7 mouse cellular contexts compared by ENCODE assay signal in genomic region chr16:84774761-84775231, GRCm38 (mm10). TPM values are rescaled to one million over a fixed set of nuclear protein-coding genes. Genes with fewer than 3 reads are reported as not detected.
DNase-seq lines count a peak whose midpoint lies in the region; ATAC-seq lines count a peak whose summit lies in the region.

No protein-coding gene starts in this region.

- DNase-seq in adrenal gland, postnatal 36 days: peak; percentile 45 to 57
- DNase-seq in embryo, embryonic 11 days: peak; percentile 85
- DNase-seq in heart, adult 18-20 months: peak; percentile 61 to 71
- DNase-seq in kidney, adult 18-20 months: peak; percentile 37
- peak; percentile 92 for DNase-seq in midbrain, embryonic 14.5 days
- DNase-seq in testis, postnatal 10 days (ENCODE audit: low spot score): peak; percentile 58

- H3K9me3 ChIP-seq in limb, embryonic 12.5 days: peaks cover 5% of the 10 kb centered on the region; the same call in 1 of the 2 replicates
- no peaks in the 10 kb centered on the region for H3K9me3 ChIP-seq in midbrain, embryonic 14.5 days (ENCODE audit: control insufficient read depth, low read length)

- H3K27me3 ChIP-seq in limb, embryonic 12.5 days: peaks cover 42% of the 10 kb centered on the region
- no peaks in the 10 kb centered on the region for H3K27me3 ChIP-seq in midbrain, embryonic 14.5 days (ENCODE audit: control insufficient read depth, insufficient read depth, low read length)

- no peak overlapping the region for H3K27ac ChIP-seq in limb, embryonic 12.5 days
- peak overlapping the region; percentile 91 for H3K27ac ChIP-seq in midbrain, embryonic 14.5 days (replicated peaks; ENCODE audit: low read depth, low read length)

- H3K9ac ChIP-seq in limb, embryonic 12.5 days (replicated peaks): peak overlapping the region; percentile 70
- peak overlapping the region; percentile 70 for H3K9ac ChIP-seq in midbrain, embryonic 14.5 days (replicated peaks; ENCODE audit: low read length)

- peak overlapping the region; percentile 98 for H3K4me2 ChIP-seq in limb, embryonic 12.5 days
- H3K4me2 ChIP-seq in midbrain, embryonic 14.5 days (ENCODE audit: low read length): peak overlapping the region; percentile 95

- peaks cover 9% of the 10 kb centered on the region for H3K4me1 ChIP-seq in limb, embryonic 12.5 days (replicated peaks)
- no peaks in the 10 kb centered on the region; the same call in 1 of the 2 replicates for H3K4me1 ChIP-seq in midbrain, embryonic 14.5 days (ENCODE audit: control insufficient read depth, insufficient read depth, low read length)

- no peaks in the 10 kb centered on the region for H3K36me3 ChIP-seq in limb, embryonic 12.5 days
- H3K36me3 ChIP-seq in midbrain, embryonic 14.5 days (ENCODE audit: control insufficient read depth, insufficient read depth, low read length): peaks cover 6% of the 10 kb centered on the region; the same call in 1 of the 2 replicates

- peak overlapping the region; percentile 65 for H3K4me3 ChIP-seq in limb, embryonic 12.5 days (replicated peaks)
- H3K4me3 ChIP-seq in midbrain, embryonic 14.5 days (replicated peaks; ENCODE audit: low read depth, low read length): peak overlapping the region; percentile 71

- under 1% methylated on average over 23 of the region's 23 CpGs for WGBS in limb, embryonic 12.5 days
- WGBS in midbrain, embryonic 14.5 days: under 1% methylated on average over 23 of the region's 23 CpGs

- ATAC-seq in limb, embryonic 12.5 days (ENCODE audit: insufficient number of reproducible peaks, insufficient read depth, low FRiP score, low TSS enrichment, low read depth): no peak
- peak; percentile 38 for ATAC-seq in midbrain, embryonic 14.5 days (ENCODE audit: low FRiP score, low TSS enrichment)

RNA-seq across cellular contexts. Expression of gene Jam2, which starts 0.9 kb away (rescaled TPM):
- 10 to 100 TPM in 1 of 2 experiments, 1 to 10 TPM in 1; 9.0 to 12.6 TPM for total RNA-seq in adrenal gland, postnatal 36 days (2021)
- total RNA-seq in heart, adult 18-20 months (2021): 10 to 100 TPM; 85.1 to 92.0 TPM
- polyA plus RNA-seq in limb, embryonic 12.5 days (2016; fragmentation: Nextera tagmentation; extraction: Ambion mirVana): 4.3 and 4.5 TPM in 2 replicates
- 25.4 and 37.7 TPM in 2 replicates for polyA plus RNA-seq in midbrain, embryonic 14.5 days (2014; fragmentation: Nextera tagmentation; extraction: Ambion mirVana)

RNA-seq across cellular contexts. Expression of gene Mrpl39, which starts 39.3 kb away (rescaled TPM):
- 10 to 100 TPM; 42.7 to 43.0 TPM for total RNA-seq in adrenal gland, postnatal 36 days (2021)
- total RNA-seq in heart, adult 18-20 months (2021): 10 to 100 TPM; 40.3 to 42.9 TPM
- 45.2 and 46.2 TPM in 2 replicates for polyA plus RNA-seq in limb, embryonic 12.5 days (2016; fragmentation: Nextera tagmentation; extraction: Ambion mirVana)
- 34.4 and 43.1 TPM in 2 replicates for polyA plus RNA-seq in midbrain, embryonic 14.5 days (2014; fragmentation: Nextera tagmentation; extraction: Ambion mirVana)

RNA-seq across cellular contexts. Expression of gene Gabpa, which starts 59.9 kb away (rescaled TPM):
- 10 to 100 TPM; 37.7 to 46.1 TPM for total RNA-seq in adrenal gland, postnatal 36 days (2021)
- 10 to 100 TPM; 43.4 to 44.6 TPM for total RNA-seq in heart, adult 18-20 months (2021)
- 39.0 and 42.3 TPM in 2 replicates for polyA plus RNA-seq in limb, embryonic 12.5 days (2016; fragmentation: Nextera tagmentation; extraction: Ambion mirVana)
- polyA plus RNA-seq in midbrain, embryonic 14.5 days (2014; fragmentation: Nextera tagmentation; extraction: Ambion mirVana): 18.4 and 24.9 TPM in 2 replicates

Comparison
In these comparisons a context has a peak if more than half of its experiments do, and no peak if none do; other contexts are left out.
1. DNase-seq: peak in every context shown above with its lines; median percentile 92 in midbrain, embryonic 14.5 days; 85 in embryo, embryonic 11 days; 66 in heart, adult 18-20 months; 58 in testis, postnatal 10 days; 51 in adrenal gland, postnatal 36 days; 37 in kidney, adult 18-20 months.
2. RNA of gene Jam2, which starts 0.9 kb away (total RNA-seq): 85.1 to 92.0 TPM in heart, adult 18-20 months; 9.0 to 12.6 TPM in adrenal gland, postnatal 36 days; every median in the first group is over 4 times any median in the second.